Mouse (Mus musculus): ENCODE measurements around the gene Atp5e.

The Atp5e gene

DNA sequence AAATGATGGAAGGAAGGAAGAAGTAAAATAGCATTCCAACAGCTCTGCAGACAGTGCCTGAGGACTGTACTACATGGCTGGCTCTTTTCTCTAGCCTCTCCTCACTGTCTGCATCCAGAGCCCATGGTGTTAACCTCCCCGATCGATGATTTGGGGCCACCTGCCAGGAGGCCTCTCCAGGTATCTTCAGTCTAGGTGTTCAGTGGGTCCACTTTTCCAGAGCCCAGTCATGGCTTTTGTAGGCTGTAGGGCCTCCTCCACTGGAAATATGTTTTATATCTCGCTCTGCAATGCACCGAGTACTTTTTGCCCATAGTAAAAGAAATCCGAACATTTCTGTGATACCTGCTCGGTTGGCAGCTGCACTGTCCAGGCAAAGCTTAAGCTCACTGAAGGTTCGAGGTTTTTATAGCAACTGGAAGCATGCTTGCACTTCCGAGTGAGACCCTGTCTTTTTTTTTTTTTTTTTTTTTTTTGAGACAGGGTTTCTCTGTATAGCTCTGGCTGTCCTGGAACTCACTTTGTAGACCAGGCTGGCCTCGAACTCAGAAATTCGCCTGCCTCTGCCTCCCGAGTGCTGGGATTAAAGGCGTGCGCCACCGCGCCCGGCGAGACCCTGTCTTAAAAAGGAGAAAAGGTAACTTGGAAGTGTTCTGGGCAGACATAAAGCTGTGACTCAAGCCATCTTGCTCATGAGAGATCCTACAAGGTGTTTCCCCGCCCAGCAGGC, 48.7 kb downstream of the Atp5e start:
- DNase-seq (ENCODE audit: low read depth, low spot score) = no peak

DNA sequence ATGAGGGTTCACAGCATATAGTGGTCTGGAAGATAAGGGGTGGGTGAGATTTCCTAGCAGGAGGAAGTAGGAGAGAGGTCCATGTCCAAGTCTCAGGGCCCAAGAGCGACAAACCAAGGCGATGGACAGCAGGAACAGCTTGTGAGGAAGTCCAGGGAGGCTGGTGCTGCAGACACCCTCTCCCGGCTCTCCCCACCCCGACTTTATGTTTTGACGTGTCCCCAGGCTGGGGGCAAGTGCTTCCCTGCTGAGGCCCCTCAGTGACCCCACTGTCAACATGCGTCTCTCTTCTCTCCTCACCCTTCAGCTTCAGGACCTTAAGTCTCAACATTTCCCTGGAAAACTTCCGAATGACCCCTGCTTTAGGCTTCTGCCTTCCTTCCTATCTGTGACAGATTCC, 50.8 kb downstream of the Atp5e start:
- DNase-seq (ENCODE audit: low read depth, low spot score) = no peak

Data from telencephalon, adult 2 months (tissue).